Mouse (Mus musculus): ENCODE measurements at regions not wholly inside any gene's neighbourhood (a gene's known extent, or its start where the extent isn't known, plus 50 kb on each side); places are given as distances from the start of the nearest gene placed in this dataset.

- no peak for ATAC-seq (replicated peaks; ENCODE audit: insufficient number of reproducible peaks, low FRiP score, low TSS enrichment, poor library complexity, severe bottlenecking)
Observed at GRCm38 (mm10) chr7:113106731-113107130, 100.5 kb upstream of the Arntl start.

DNA sequence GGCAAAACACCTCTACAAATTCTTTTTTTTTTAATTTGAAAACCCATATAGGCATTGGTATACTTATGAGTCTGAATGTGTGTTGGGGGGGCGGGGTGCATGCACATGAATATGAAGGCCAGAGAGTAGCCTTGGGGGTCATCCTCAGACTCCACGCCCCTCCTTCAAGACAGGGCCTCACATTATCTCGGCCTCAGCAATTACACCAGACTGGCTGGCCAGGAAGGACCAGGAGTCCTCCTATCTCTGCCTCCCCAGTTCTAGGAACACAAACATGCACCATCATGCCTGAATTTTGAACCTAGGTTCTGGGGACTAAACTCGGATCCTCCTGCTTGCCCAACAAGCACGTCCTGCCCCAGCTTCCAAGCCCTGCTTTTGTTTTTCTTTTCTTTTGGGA lies 99.3 kb upstream of the Arntl start:
- no peak for ATAC-seq (replicated peaks; ENCODE audit: insufficient number of reproducible peaks, low FRiP score, low TSS enrichment, poor library complexity, severe bottlenecking)

DNA sequence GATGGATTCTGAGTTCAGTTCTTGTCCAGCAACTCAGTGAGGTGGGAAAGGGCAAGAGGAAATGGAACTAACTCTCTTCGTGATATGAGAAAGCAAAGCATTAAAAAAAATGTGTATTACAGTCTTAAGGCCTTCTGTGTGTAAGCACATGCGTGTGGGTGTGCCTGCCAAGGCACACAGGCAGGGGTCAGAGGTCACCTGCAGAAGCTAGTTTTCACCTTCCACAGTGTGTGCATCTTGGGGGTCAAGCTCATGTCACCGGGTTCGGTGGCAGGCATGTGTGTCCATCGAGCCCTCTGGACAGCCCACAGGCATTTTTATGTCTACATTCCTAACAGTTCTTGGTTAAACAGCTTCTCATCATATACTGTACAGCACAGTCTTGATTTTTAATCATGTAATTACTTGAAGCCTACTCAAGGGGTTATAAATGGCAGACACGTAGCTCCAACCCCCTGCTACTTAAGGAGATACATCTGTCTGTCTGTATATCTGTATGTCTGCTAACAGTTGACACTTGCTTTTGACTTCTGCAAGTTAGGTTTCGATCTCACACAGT lies 98.7 kb upstream of the Arntl start:
- no peak for ATAC-seq (replicated peaks; ENCODE audit: insufficient number of reproducible peaks, low FRiP score, low TSS enrichment, poor library complexity, severe bottlenecking)

- ATAC-seq (replicated peaks; ENCODE audit: insufficient number of reproducible peaks, low FRiP score, low TSS enrichment, poor library complexity, severe bottlenecking): no peak
Observed at GRCm38 (mm10) chr7:113109481-113109880, 97.8 kb upstream of the Arntl start.

DNA sequence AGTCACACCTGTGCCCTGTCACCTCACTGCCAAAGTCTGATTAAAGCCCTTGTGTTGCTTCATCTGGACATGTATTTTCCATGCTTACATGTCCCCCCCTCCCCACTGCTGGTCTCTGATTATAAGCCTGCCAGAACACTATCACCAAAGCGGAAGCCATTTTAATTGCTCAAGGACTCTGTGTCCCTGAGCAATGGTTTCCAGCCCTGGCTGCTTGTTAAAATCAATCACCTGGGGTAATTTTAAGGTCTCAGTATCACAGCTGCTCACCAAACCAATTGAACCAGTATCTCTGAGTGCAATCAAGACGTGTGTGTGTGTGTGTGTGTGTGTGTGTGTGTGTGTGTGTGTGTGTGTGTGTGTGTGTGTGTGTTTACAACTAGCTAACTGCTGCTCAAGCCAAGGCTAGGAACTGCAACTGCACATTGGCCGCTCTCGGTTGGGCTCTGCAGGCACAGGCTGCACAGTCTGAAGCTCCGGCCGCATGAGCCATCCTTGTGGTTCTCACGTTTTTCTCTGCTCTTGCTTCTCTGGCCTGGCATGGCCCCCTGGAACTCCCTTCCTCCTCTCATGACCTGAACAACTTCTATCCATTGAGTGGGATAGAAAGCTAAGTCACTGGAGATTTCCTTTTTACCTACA lies 96.3 kb upstream of the Arntl start:
- ATAC-seq (replicated peaks; ENCODE audit: insufficient number of reproducible peaks, low FRiP score, low TSS enrichment, poor library complexity, severe bottlenecking): no peak

- ATAC-seq (replicated peaks; ENCODE audit: insufficient number of reproducible peaks, low FRiP score, low TSS enrichment, poor library complexity, severe bottlenecking): no peak
Observed at GRCm38 (mm10) chr7:113113266-113113893, 93.9 kb upstream of the Arntl start.

- no peak for ATAC-seq (replicated peaks; ENCODE audit: insufficient number of reproducible peaks, low FRiP score, low TSS enrichment, poor library complexity, severe bottlenecking)
Observed at GRCm38 (mm10) chr7:113117599-113117998, 89.7 kb upstream of the Arntl start.

DNA sequence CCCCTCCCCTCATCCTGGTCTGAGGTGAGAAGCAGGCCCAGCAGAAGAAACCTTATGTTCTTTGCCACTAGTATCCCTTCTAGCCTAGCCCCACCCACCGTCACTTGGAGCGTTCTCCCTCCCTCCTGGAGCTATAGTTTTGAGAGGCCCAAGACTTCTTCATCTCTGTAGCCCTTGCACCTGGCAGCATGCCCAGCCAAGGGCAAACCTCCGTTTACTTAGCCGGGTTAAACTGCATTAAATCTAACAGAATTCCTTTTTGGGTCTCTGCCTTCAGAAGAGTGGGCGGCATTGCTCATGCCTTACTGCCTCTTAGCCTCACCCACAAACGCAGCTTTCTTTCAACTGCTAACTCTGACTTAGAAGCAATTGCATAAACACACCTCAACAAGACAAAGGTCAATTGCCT lies 85.3 kb upstream of the Arntl start:
- no peak for ATAC-seq (replicated peaks; ENCODE audit: insufficient number of reproducible peaks, low FRiP score, low TSS enrichment, poor library complexity, severe bottlenecking)

DNA sequence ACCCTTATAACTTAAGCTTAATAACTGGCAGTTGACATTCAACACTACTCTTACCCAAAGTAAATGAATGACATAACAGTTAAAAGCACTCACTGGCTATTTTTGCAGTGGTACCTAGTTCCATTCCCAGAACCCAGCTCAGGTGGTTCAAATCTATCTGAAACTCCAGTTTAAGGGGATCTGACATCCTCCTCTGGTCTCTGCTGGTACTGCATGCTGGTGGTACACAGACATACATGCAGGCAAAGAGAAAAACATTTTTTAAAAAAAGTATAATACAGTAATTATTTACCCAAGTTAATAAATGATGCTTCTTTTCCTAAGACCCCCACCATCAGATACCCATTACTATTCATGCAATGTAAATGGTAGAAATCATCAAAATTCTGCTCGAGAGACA lies 81.3 kb upstream of the Arntl start:
- ATAC-seq (replicated peaks; ENCODE audit: insufficient number of reproducible peaks, low FRiP score, low TSS enrichment, poor library complexity, severe bottlenecking): no peak

- no peak for ATAC-seq (replicated peaks; ENCODE audit: insufficient number of reproducible peaks, low FRiP score, low TSS enrichment, poor library complexity, severe bottlenecking)
Observed at GRCm38 (mm10) chr7:113130552-113130951, 76.7 kb upstream of the Arntl start.

DNA sequence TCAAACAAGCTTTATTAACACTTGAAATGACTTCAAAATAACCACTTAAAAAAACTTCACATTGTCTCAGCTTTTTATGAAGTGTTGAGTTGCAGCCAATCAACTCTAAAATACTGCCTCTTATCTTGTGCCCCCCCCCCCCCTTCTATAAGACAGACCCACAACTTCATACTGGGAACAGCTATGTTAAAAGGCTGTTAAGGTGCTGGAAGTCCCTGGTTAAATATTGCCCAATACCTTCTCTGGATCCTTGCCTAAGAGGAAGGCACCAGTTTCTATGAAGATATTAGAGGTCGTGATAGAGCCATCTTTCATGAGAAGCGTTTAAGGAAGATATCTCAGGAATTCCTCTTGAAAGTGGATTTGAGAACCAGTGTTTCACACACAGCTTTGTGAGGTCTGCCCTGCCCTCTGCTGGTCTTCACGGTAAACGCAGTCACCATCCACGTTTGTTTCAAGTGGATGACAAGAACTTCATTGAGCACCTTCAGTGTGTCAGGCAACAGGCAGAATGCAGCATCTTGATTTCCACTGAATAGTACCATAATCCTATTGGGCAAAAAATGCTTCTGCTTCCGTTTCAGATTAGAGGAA lies 75.2 kb upstream of the Arntl start:
- ATAC-seq (replicated peaks; ENCODE audit: insufficient number of reproducible peaks, low FRiP score, low TSS enrichment, poor library complexity, severe bottlenecking): 0 out of 2 replicates have a peak, but pooled peaks have one; percentile 59

DNA sequence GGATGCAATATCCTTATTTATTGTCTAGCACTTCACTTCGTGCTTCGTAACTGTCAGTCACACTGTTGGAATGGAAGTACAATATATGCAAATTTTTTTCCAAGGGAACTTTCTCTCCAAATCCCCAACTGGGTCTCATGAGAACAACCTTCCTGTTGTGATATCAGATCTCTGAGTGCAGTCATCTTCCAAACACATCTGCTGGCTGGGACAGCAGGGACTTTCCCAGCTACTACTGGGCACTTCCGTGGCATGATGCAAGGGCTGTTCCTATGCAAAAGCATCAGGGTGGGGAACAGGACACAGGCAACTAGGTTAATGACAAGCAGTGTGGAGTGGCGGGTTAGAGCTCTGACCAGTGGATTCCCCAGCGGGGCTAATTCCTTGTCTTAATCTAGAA lies 73.4 kb upstream of the Arntl start:
- ATAC-seq (replicated peaks; ENCODE audit: insufficient number of reproducible peaks, low FRiP score, low TSS enrichment, poor library complexity, severe bottlenecking): no peak

GRCm38 (mm10) chr7:113140011-113140438 lies 67.2 kb upstream of the Arntl start:
- no peak for ATAC-seq (replicated peaks; ENCODE audit: insufficient number of reproducible peaks, low FRiP score, low TSS enrichment, poor library complexity, severe bottlenecking)

- ATAC-seq (replicated peaks; ENCODE audit: insufficient number of reproducible peaks, low FRiP score, low TSS enrichment, poor library complexity, severe bottlenecking): no peak
Observed at GRCm38 (mm10) chr7:113141846-113142683, 65.2 kb upstream of the Arntl start.

- peak; percentile 70 for ATAC-seq (replicated peaks; ENCODE audit: insufficient number of reproducible peaks, low FRiP score, low TSS enrichment, poor library complexity, severe bottlenecking)
Observed at GRCm38 (mm10) chr7:113143552-113143951, 63.7 kb upstream of the Arntl start.

- ATAC-seq (replicated peaks; ENCODE audit: insufficient number of reproducible peaks, low FRiP score, low TSS enrichment, poor library complexity, severe bottlenecking): no peak
Observed at GRCm38 (mm10) chr7:113145046-113145445, 62.2 kb upstream of the Arntl start.

- ATAC-seq (replicated peaks; ENCODE audit: insufficient number of reproducible peaks, low FRiP score, low TSS enrichment, poor library complexity, severe bottlenecking): no peak
Observed at GRCm38 (mm10) chr7:113146108-113146507, 61.2 kb upstream of the Arntl start.

DNA sequence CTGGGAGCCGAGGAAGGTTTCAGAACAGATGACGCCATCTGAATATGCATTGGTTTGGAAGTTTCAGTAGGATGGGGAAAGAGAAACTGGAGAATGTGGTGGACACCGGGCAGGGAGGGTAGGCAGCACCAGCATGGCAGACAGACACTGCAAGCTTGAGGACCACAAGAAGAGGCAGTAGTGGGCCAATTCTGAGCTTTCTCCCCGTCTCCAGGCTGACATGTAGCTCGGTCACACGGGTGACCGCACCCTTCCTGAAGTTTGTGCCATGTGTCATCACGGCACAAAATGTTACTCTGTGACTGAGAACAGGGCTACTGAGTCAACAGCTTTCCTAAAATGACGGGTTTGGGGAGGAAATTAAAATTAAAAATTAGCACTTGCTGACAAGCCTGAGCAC lies 60.7 kb upstream of the Arntl start:
- ATAC-seq (replicated peaks; ENCODE audit: insufficient number of reproducible peaks, low FRiP score, low TSS enrichment, poor library complexity, severe bottlenecking): no peak
